Mouse (Mus musculus): ENCODE measurements at regions not wholly inside any gene's neighbourhood (a gene's known extent, or its start where the extent isn't known, plus 50 kb on each side); places are given as distances from the start of the nearest gene placed in this dataset.

- no peak for TF ChIP-seq CTCF (IDR thresholded peaks at IDR 0.05; ENCODE audit: extremely low read depth, insufficient read depth, low read length)
- TF ChIP-seq POLR2A (IDR thresholded peaks at IDR 0.05; ENCODE audit: extremely low read depth, insufficient read depth, low read length), result no peak
These were observed 91.4 kb upstream of the Wscd1 start for GRCm38 (mm10) chr11:71658346-71658745.
